Mouse (Mus musculus) megakaryocyte progenitor cell, adult 5-6 weeks (primary cell): Measurements from ENCODE around the gene Gbp4. TPM values are rescaled to one million over a fixed set of nuclear protein-coding genes. Genes with fewer than 3 reads are reported as not detected.
"Not testable (repeated sequence)": the region's sequence is repeated elsewhere in the genome, so short reads cannot be mapped to it uniquely, and the experiment has no call there.

Experiments
- ATAC-seq: replicated peaks from 2 replicates; pipeline ENCODE4 v1.8.0; 2016; ENCODE audit warnings: mild to moderate bottlenecking, moderate TSS enrichment, inconsistent platforms; ENCODE audit not compliant: poor library complexity
- total RNA-seq, 2 experiments: library from RNA; stranded (forward) in 1 of 2; stranded (reverse) in 1 of 2; fragments of 157-497, 149-512 nt in 1 of 2; fragments of 200-1000 nt in 1 of 2; gene quantifications; 2 replicates each; pipeline versions ENCODE4 v1.2.3 to v1.2.4; 2015 to 2017

Gbp4 gene
- total RNA-seq (2015) (0.12 and 0.15 TPM in 2 replicates), total RNA-seq (2017) (0.08 TPM in 1 of 2 replicates, not detected in the other)

- ATAC-seq = peak; percentile 79
These were observed at the start of gene Gbp4, which contains the start of the genes Gbp9 and Gbp8 for GRCm38 (mm10) chr5:105139409-105140088. TSS of gene Gbp4 (minus strand) at chr5:105139586. TSS of gene Gbp9 (minus strand) at chr5:105139539. TSS of gene Gbp8 (minus strand) at chr5:105139540.

GRCm38 (mm10) chr5:105181446-105181845, 42.1 kb upstream of the Gbp4 start:
- ATAC-seq = no peak

- no peak for ATAC-seq
These were observed 17.2 kb upstream of the Gbp4 start for GRCm38 (mm10) chr5:105156582-105156981.

DNA sequence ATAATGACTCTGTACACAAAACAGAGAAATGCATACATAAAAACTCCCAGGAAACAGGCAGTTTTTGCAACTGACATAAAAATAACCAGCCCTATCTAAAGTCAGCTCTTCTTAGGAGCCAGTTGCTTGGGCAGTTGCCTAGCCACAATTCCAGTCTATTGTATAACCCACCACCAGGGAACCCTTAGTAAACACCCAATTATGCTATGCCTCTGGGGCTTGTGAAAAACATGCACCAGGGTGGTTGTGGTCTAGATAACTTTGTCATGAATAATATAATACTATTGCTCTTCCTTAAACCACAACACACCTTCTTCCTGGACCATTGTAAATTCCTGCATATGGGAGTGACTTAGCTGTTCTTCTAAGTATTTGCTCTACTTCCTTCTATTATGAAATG, 14.7 kb upstream of the Gbp4 start:
- ATAC-seq = no peak

DNA sequence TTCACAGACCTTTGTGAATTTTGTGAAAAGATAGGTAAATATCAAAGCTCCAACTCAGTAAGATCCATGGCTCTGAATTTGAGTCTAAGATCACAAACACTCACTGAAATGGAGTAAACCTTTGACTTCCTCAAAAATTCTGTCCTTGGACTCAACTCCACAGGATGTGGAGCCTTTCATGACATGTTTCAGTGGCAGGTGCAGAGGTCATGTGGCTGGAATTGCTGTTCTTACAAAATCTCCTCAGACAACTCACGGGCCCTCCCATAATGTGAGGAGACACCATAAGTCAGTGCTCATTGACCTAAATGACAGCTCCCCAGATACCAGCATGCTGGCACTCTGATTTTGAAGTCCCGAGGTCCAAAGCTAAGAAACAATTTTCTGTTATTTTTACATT, 8.7 kb upstream of the Gbp4 start:
- peak; percentile 60 for ATAC-seq

DNA sequence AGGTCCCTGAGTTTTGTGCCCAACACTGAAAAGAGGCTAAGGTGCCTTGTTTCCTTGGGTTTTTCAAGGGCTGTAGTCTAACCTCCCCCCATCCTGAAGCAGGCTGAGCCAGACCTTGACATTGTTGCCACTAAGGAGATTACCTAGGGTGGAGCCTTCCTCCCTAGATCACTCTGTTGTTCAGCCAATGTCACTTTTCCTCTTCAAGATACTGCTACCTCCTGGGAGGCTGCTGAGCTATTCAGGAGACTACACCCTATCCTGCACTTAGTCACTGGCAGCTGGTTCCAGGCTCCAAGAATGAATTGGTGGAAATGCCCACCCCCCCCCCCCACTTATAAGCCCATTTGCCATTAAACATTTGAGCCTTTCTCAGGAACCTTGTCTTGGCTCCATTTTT, 7.1 kb upstream of the Gbp4 start:
- no peak for ATAC-seq

DNA sequence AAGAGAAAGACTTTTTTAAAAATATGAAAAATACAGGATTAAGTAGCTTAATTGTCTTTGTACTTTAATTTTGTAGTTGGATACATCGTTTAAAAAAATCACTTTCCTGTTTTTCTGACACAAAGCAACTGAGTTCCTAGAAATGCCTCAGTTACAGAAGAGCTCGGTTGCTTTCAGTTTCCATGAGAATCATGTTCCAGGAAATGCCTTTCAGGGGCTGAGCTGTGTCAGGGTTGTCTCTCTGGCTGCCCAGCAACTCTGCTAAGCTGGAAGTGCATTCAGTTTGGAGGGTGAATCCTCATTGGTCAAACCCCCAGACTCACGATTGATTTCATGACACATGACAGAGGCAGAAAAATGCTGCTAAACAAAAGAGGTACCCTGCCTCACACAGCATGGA, 6.3 kb upstream of the Gbp4 start:
- ATAC-seq = 0 out of 2 replicates have a peak, but pooled peaks have one; percentile 31

DNA sequence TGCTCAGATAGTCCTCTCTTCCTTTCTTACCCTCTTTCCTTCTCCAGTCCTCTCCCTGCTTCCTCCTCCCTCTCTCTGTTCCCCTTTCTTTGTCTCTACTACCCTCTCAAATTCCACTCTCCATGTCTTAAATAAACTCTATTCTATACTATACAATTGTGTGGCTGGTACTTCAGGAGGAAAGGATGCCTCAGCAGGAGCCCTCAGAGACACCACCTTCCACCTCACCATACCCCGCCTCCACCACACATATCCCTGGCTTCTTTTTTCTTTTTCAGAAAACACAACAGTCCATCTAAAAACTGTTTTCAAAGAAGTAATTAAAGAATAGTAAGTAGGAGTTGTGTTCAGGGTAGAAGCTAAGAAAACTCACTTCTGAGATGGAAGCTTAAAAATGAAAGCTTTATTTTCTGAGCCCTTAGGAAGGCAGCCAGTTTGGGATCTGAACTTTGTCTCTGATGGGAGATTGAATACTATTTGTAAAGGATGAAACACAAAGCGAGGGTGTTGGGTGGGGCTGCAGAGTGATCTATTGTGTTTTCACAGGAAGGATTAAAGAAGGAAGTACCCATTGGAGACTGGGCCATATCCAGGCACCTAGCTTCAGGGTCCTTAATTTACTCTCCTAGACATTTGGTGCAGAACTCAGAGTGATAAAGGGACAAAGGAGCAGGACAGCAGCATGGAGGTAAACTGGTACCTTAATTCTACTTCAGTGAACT, 864 bp upstream of the Gbp4 start:
- not testable (repeated sequence) for ATAC-seq

- no peak for ATAC-seq
These were observed 480 bp downstream of the Gbp4 start for GRCm38 (mm10) chr5:105138906-105139305.

- ATAC-seq = not testable (repeated sequence)
These were observed 2.6 kb downstream of the Gbp4 start for GRCm38 (mm10) chr5:105136706-105137304.

GRCm38 (mm10) chr5:105121731-105122130, 17.7 kb downstream of the Gbp4 start:
- ATAC-seq = not testable (repeated sequence)

- no peak for ATAC-seq
These were observed 23.6 kb downstream of the Gbp4 start for GRCm38 (mm10) chr5:105115740-105116139.

- ATAC-seq = no peak
These were observed 24.7 kb downstream of the Gbp4 start for GRCm38 (mm10) chr5:105114696-105115095.

DNA sequence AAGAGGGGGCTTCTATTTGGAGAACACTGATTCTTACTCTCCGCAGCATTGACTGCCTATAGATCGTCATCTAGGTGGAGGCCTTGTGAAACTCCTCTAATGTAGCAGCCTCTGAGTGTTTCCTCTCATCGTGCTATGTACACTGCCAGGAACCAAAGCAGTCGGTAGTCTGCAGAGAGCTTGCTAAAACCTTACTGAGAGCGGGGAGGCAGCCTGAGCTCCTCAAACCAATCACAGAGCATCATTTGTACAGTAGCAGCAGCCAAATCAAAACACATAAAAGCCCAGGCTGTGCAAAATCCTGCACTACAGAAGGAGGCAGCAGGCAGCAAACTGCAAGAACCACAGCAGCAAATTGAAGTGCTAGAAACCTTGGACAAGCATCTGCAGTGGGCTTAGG, 25.7 kb downstream of the Gbp4 start:
- ATAC-seq = no peak

DNA sequence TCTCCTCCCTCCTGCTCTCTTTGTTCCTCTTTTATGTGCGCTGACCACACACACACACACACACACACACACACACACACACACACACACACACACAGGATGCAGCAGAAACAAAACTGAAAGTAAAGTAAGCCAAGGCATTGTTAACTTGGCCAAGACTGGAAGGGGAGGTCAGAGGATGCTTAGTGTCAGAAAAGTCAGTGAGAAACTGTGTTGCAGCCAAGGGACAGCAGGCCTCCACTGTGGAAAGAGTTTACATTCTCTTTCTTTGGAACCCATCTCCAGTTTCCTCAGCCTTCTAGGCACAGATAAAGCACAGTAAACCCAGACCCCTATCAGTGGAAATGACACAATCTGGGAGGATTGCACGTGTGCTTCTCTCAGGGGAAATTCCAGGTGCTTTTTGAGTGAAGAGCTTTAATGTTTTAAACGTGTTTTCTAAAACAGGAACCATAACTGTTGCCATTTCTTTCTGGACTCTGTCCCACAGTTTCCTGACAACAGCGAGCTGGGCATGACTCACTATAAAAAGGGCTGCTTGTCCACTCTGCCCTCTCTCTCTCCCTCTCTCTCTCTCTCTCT, 29.0 kb downstream of the Gbp4 start:
- ATAC-seq = peak; percentile 90

- ATAC-seq = peak; percentile 19; the same call in 1 of the 2 replicates
These were observed 29.6 kb downstream of the Gbp4 start for GRCm38 (mm10) chr5:105109775-105110174.

GRCm38 (mm10) chr5:105105689-105106088, 33.7 kb downstream of the Gbp4 start:
- ATAC-seq = peak; percentile 23; the same call in 1 of the 2 replicates

DNA sequence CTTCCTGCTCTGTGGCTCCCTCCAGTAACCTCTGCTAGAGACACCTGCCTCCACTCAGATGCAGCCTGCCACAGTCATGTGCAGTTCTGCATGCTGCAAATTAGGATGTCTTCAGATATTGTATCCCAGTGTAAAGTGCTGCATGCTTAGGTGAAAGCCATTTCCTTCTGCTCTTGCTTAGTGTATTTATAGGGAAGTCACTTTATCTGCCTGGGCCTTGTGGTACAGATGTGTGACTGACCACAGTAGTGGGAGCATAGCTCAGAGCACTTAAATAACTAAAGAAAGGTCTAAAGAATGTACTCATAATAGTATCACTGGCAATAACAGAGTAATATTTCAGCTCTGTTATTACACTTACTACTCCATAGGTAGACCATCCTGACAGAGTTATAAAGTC, 57.5 kb downstream of the Gbp4 start:
- no peak for ATAC-seq

GRCm38 (mm10) chr5:105068356-105068755, 71.0 kb downstream of the Gbp4 start:
- ATAC-seq = not testable (repeated sequence)
